Mouse (Mus musculus) liver, embryonic 16.5 days (tissue): ENCODE results near the gene E2f1. TPM values are rescaled to one million over a fixed set of nuclear protein-coding genes. Genes with fewer than 3 reads are reported as not detected.

Source experiments
- ATAC-seq: fragments of 200-750 bp; cut with Nextera tagmentation; 2 replicates; pipeline ENCODE4 v1.8.0; 2017; ENCODE audit warnings: low read depth, mild to moderate bottlenecking, moderate number of reproducible peaks, moderate library complexity
- H3K27ac ChIP-seq: fragments of 300-500 bp; sonication (generic); 2 replicates; pipeline ENCODE4 v1.5.1; 2014; ENCODE audit warnings: mild to moderate bottlenecking, low read length
- H3K27me3 ChIP-seq: fragments of 300-500 bp; sonication (generic); 2 replicates; pipeline ENCODE4 v1.6.1; 2014; ENCODE audit warnings: low read depth, low read length, mixed read lengths; ENCODE audit not compliant: control insufficient read depth, insufficient read depth
- H3K36me3 ChIP-seq: fragments of 300-500 bp; sonication (generic); 2 replicates; pipeline ENCODE4 v1.6.1; 2014; ENCODE audit warnings: mild to moderate bottlenecking; ENCODE audit not compliant: control insufficient read depth, insufficient read depth
- H3K4me1 ChIP-seq: fragments of 300-500 bp; sonication (generic); 2 replicates; pipeline ENCODE4 v1.6.1; 2014; ENCODE audit warnings: low read depth, low read length, mixed read lengths; ENCODE audit not compliant: control insufficient read depth
- H3K4me2 ChIP-seq: fragments of 300-500 bp; sonication (generic); 2 replicates; pipeline ENCODE4 v1.6.1; 2014; ENCODE audit warnings: low read depth, low read length, mixed read lengths
- H3K4me3 ChIP-seq: fragments of 300-500 bp; sonication (generic); 2 replicates; pipeline ENCODE4 v1.5.1; 2014; ENCODE audit warnings: low read depth, mild to moderate bottlenecking, low read length
- H3K9ac ChIP-seq: fragments of 300-500 bp; sonication (generic); 2 replicates; pipeline ENCODE4 v1.6.1; 2014; ENCODE audit warnings: low read depth, low read length
- H3K9me3 ChIP-seq: fragments of 300-500 bp; sonication (generic); replicated peaks from 2 replicates; pipeline ENCODE4 v1.6.1; 2016; ENCODE audit warnings: low read length; ENCODE audit not compliant: control insufficient read depth
- WGBS: fragments of 180-500 bp; shearing (Covaris S2); extraction: QIAGEN DNeasy Blood & Tissue Kit; methylation state at CpG from one replicate; pipeline ENCODE4 v1.1.7; 2014; ENCODE audit not compliant: insufficient replicate concordance; 5-methylcytosine and 5-hydroxymethylcytosine counted together
- polyA plus RNA-seq: library from polyadenylated mRNA; unstranded; fragments of >200 nt; fragmentation: Nextera tagmentation; extraction: Ambion mirVana; gene quantifications from 2 replicates; pipeline ENCODE4 v1.2.1, GENCODE M21; 2015

E2f1 gene
- polyA plus RNA-seq, 1 experiment from 2014 or later, result 14.5 TPM

GRCm38 (mm10) chr2:154510141-154510540 lies 59.6 kb downstream of the E2f1 start:
- ATAC-seq, result no peak
- H3K4me1 ChIP-seq, result peaks cover 6% of the 10 kb centered on the region
- no peak overlapping the region for H3K9ac ChIP-seq
- no peak overlapping the region for H3K4me2 ChIP-seq
- H3K36me3 ChIP-seq, result no peaks in the 10 kb centered on the region; the same call in 1 of the 2 replicates
- no peaks in the 10 kb centered on the region for H3K27me3 ChIP-seq
- no peak overlapping the region for H3K4me3 ChIP-seq
- WGBS, result 81% methylated on average over 3 of the region's 3 CpGs
- no peak overlapping the region for H3K27ac ChIP-seq
- no peaks in the 10 kb centered on the region for H3K9me3 ChIP-seq

Other genes starting within 250 kb of the E2f1 start
- 13.3 and 14.9 TPM in 2 replicates for gene Cdk5rap1, start 196.9 kb downstream of the E2f1 start, polyA plus RNA-seq
- gene Snta1, start 161.8 kb downstream of the E2f1 start, polyA plus RNA-seq, result 3.1 and 3.4 TPM in 2 replicates
- 8.2 TPM in 2 replicates for gene Cbfa2t2, start 133.4 kb downstream of the E2f1 start, polyA plus RNA-seq
- gene 1700003F12Rik, start 22.8 kb downstream of the E2f1 start, polyA plus RNA-seq, result 1.8 and 2.2 TPM in 2 replicates
- gene Actl10, start 18.1 kb downstream of the E2f1 start, polyA plus RNA-seq, result 0.08 TPM in 1 of 2 replicates, not detected in the other
- 0.44 and 0.73 TPM in 2 replicates for gene Necab3, start 11.0 kb downstream of the E2f1 start, polyA plus RNA-seq
- gene Pxmp4, start 33.8 kb upstream of the E2f1 start, polyA plus RNA-seq, result 43.0 and 44.9 TPM in 2 replicates
- 1.7 and 2.3 TPM in 2 replicates for gene Zfp341, start 43.4 kb upstream of the E2f1 start, polyA plus RNA-seq
- gene 4930519P11Rik, start 43.5 kb upstream of the E2f1 start, polyA plus RNA-seq, result 0.19 and 0.20 TPM in 2 replicates
- 9.9 and 10.3 TPM in 2 replicates for gene Chmp4b, start 81.8 kb upstream of the E2f1 start, polyA plus RNA-seq
- gene Gm14214, start 200.1 kb upstream of the E2f1 start, polyA plus RNA-seq, result not detected in 2 replicates
- gene Raly, start 221.2 kb upstream of the E2f1 start, polyA plus RNA-seq, result 21.8 and 23.0 TPM in 2 replicates
- gene a, start 221.5 kb upstream of the E2f1 start, polyA plus RNA-seq, result not detected in 2 replicates